Mouse (Mus musculus) mature B cell (primary cell): ENCODE data around the gene Kcnn1.

Experiments
- in situ Hi-C: fragments of 300-500 bp; cut with MboI; formaldehyde crosslinking; loops from 2 replicates; pipeline ENCODE4 v1.14.3; 2019

Gene Kcnn1

GRCm38 (mm10) chr8:70792700-70793099 is 70.4 kb downstream of the Kcnn1 start:
- in situ Hi-C loops, result no loop called here
